Mouse (Mus musculus) c-Kit-positive CD71-positive TER-119-negative erythroid progenitor cells, embryonic 14.5 days (primary cell): ENCODE measurements around the gene Negr1.

Experiments used
- DNase-seq: peaks from one replicate; pipeline ENCODE4 v3.0.0-alpha.2; 2013; ENCODE audit warnings: low read depth

Negr1 gene

GRCm38 (mm10) chr3:157217794-157218193 is 656.2 kb downstream of the Negr1 start:
- DNase-seq, result no peak

- no peak for DNase-seq
These were observed 663.3 kb downstream of the Negr1 start for GRCm38 (mm10) chr3:157224920-157225319.

- no peak for DNase-seq
These were observed 671.1 kb downstream of the Negr1 start for GRCm38 (mm10) chr3:157232723-157233122.

- DNase-seq, result no peak
These were observed 678.6 kb downstream of the Negr1 start for GRCm38 (mm10) chr3:157240240-157240639.

GRCm38 (mm10) chr3:157255446-157255845 is 693.9 kb downstream of the Negr1 start:
- DNase-seq, result no peak

- DNase-seq, result no peak
These were observed 694.3 kb downstream of the Negr1 start for GRCm38 (mm10) chr3:157255863-157256262.

- no peak for DNase-seq
These were observed 707.1 kb downstream of the Negr1 start for GRCm38 (mm10) chr3:157268742-157269141.

- DNase-seq, result no peak
These were observed 710.8 kb downstream of the Negr1 start for GRCm38 (mm10) chr3:157272379-157272778.

- DNase-seq, result no peak
These were observed 712.5 kb downstream of the Negr1 start for GRCm38 (mm10) chr3:157274143-157274542.

GRCm38 (mm10) chr3:157279717-157280116 is 718.1 kb downstream of the Negr1 start:
- no peak for DNase-seq

- DNase-seq, result no peak
These were observed 719.7 kb downstream of the Negr1 start for GRCm38 (mm10) chr3:157281259-157281658.

GRCm38 (mm10) chr3:157291286-157291685 is 729.7 kb downstream of the Negr1 start:
- no peak for DNase-seq

GRCm38 (mm10) chr3:157297216-157297615 is 735.6 kb downstream of the Negr1 start:
- DNase-seq, result no peak

GRCm38 (mm10) chr3:157303430-157304116 is 742.0 kb downstream of the Negr1 start:
- no peak for DNase-seq

GRCm38 (mm10) chr3:157321081-157321573 is 759.5 kb downstream of the Negr1 start:
- DNase-seq, result no peak

GRCm38 (mm10) chr3:157321834-157322233 is 760.2 kb downstream of the Negr1 start:
- no peak for DNase-seq

GRCm38 (mm10) chr3:157334169-157334568 is 772.6 kb downstream of the Negr1 start:
- DNase-seq, result no peak

GRCm38 (mm10) chr3:157349480-157349879 is 787.9 kb downstream of the Negr1 start:
- no peak for DNase-seq

- DNase-seq, result no peak
These were observed 797.3 kb downstream of the Negr1 start for GRCm38 (mm10) chr3:157358905-157359304.

GRCm38 (mm10) chr3:157359840-157360239 is 798.2 kb downstream of the Negr1 start:
- DNase-seq, result no peak
